Mouse (Mus musculus) C2C12 (cell line): ENCODE measurements around the gene Zfp335.

Experiments used
- CEBPB ChIP-seq: IDR thresholded peaks from one replicate; pipeline ENCODE4 v1.6.1; 2011; ENCODE audit warnings: low read depth, mild to moderate bottlenecking, control low read depth, moderate library complexity
- CTCF ChIP-seq: IDR thresholded peaks from one replicate; pipeline ENCODE4 v1.5.1; 2011; ENCODE audit not compliant: control insufficient read depth, insufficient read depth, insufficient read length
- FOSL1 ChIP-seq: IDR thresholded peaks from one replicate; pipeline ENCODE4 v1.8.0; 2011; ENCODE audit warnings: mild to moderate bottlenecking, low read length; ENCODE audit not compliant: poor library complexity, insufficient read depth, severe bottlenecking
- MAX ChIP-seq: IDR thresholded peaks from one replicate; pipeline ENCODE4 v1.6.1; 2011; ENCODE audit warnings: mild to moderate bottlenecking, control low read depth
- MYOD1 ChIP-seq: IDR thresholded peaks from one replicate; pipeline ENCODE4 v1.6.1; 2011; ENCODE audit warnings: low read depth; ENCODE audit not compliant: control insufficient read depth, insufficient read length
- USF1 ChIP-seq: IDR thresholded peaks from one replicate; pipeline ENCODE4 v1.6.1; 2011; ENCODE audit warnings: low read depth, mild to moderate bottlenecking, control low read depth, moderate library complexity

DNA sequence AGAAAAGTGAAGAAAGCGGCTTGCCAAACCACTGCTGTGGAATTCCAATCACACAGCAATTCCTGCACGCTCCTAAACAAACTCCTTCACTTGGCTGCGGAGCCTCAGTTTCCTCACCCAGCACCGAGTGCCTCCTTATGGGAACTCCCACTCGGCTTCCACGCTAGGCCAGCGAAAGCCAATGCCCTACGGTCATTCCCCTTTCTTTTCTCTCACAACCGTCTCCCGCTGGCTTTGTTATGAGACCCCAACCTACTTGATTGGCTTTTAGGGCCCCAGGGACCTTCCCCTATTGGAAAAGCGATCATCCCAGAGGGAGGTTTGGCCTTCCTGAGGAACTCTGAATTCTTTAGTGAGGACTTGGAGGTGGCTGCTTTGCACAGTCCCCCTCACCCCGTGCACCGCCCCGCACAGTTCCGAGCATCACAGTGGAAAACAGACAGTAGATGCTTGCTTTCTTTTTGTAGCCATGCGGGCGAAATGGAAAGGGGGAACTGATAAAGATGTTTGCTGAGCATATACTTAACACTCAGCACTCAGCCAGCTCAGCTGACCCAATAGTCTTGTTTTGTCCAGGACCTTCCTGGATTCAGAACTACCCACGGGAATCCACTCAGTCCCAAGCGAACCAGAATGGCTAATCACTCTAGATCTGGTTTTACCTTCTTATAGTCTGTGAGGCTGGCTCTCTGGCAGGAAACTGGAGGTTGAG lies 53.6 kb downstream of the Zfp335 start:
- TF ChIP-seq CTCF (no peak), CEBPB (no peak), MAX (no peak), FOSL1 (no peak), USF1 (no peak), MYOD1 (no peak)
